Mouse (Mus musculus): Measurements from ENCODE around the gene Rlf. TPM values are rescaled to one million over a fixed set of nuclear protein-coding genes. Genes with fewer than 3 reads are reported as not detected.
"Not testable (repeated sequence)": the region's sequence is repeated elsewhere in the genome, so short reads cannot be mapped to it uniquely, and the experiment has no call there.

Gene Rlf
- polyA plus RNA-seq, 1 experiment = 62.5 TPM

DNA sequence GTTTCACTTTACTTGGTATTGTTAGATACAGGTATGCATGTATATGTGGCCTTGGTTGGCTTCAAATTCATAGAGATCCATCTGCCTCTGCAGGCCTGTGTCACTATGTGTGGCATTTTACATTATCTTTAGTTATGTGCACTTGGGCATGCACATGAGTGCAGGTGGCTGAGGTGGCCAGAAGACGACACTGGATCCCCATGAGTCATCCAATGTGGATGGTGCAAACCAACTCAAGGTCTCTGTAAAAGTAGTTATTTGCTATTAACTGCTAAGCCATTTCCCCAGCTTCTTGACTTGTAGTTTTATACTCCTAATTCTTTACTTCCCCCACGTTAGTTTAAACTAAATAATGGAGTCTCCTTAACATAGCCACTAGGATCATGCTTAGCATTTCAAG lies 22.6 kb downstream of the Rlf start:
- Histone ChIP-seq H3K9me3 (replicated peaks; ENCODE audit: control insufficient read depth, insufficient read depth, low read length, poor library complexity, severe bottlenecking) (no peaks in the 10 kb centered on the region), H3K4me3 (ENCODE audit: low read depth, low read length) (no peak overlapping the region), H3K27me3 (ENCODE audit: control insufficient read depth, insufficient read depth, low read length, poor library complexity, severe bottlenecking) (no peaks in the 10 kb centered on the region), H3K4me1 (ENCODE audit: control insufficient read depth, insufficient read depth, low read length) (no peaks in the 10 kb centered on the region), H3K9ac (ENCODE audit: low read depth, poor library complexity, severe bottlenecking) (no peak overlapping the region), H3K36me3 (ENCODE audit: control insufficient read depth, insufficient read depth, low read length, poor library complexity, severe bottlenecking) (peaks cover 8% of the 10 kb centered on the region), H3K27ac (ENCODE audit: insufficient read depth, low read length) (no peak overlapping the region)
- TF ChIP-seq EP300 (IDR thresholded peaks at IDR 0.05; ENCODE audit: insufficient read depth, low read depth, low read length) (no peak), POLR2A (IDR thresholded peaks at IDR 0.05; ENCODE audit: insufficient read depth, low read length) (no peak), CTCF (IDR thresholded peaks at IDR 0.05; ENCODE audit: low read depth, low read length) (no peak)

GRCm38 (mm10) chr4:121189341-121189740 lies 25.5 kb downstream of the Rlf start:
- no peak overlapping the region for H3K9ac ChIP-seq (ENCODE audit: low read depth, poor library complexity, severe bottlenecking)
- no peaks in the 10 kb centered on the region for H3K4me1 ChIP-seq (ENCODE audit: control insufficient read depth, insufficient read depth, low read length)
- no peaks in the 10 kb centered on the region for H3K27me3 ChIP-seq (ENCODE audit: control insufficient read depth, insufficient read depth, low read length, poor library complexity, severe bottlenecking)
- no peak overlapping the region for H3K4me3 ChIP-seq (ENCODE audit: low read depth, low read length)
- H3K27ac ChIP-seq (ENCODE audit: insufficient read depth, low read length) = no peak overlapping the region
- peaks cover 12% of the 10 kb centered on the region for H3K36me3 ChIP-seq (ENCODE audit: control insufficient read depth, insufficient read depth, low read length, poor library complexity, severe bottlenecking)
- TF ChIP-seq EP300 (IDR thresholded peaks at IDR 0.05; ENCODE audit: insufficient read depth, low read depth, low read length) (no peak), POLR2A (IDR thresholded peaks at IDR 0.05; ENCODE audit: insufficient read depth, low read length) (no peak), CTCF (IDR thresholded peaks at IDR 0.05; ENCODE audit: low read depth, low read length) (no peak)
- no peaks in the 10 kb centered on the region for H3K9me3 ChIP-seq (replicated peaks; ENCODE audit: control insufficient read depth, insufficient read depth, low read length, poor library complexity, severe bottlenecking)

DNA sequence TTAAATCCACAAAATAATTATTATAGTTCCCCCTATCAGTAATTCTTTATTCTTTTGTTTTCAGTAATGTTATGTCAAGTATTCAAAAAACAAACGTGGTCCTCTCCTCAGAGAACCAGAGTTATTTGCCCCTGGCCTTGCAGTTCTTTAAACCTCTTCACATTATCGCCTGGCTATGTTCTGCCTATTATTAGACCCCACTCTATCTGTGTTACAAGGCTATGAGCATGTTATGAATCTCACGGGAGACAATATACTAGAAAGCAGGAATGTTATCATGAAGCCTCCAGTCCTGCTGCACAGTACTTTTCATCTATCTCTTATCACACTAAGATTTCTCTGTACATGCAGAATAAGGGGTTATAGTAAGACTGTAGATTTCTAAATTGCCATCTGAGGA lies 35.2 kb downstream of the Rlf start:
- Histone ChIP-seq H3K36me3 (ENCODE audit: control insufficient read depth, insufficient read depth, low read length, poor library complexity, severe bottlenecking) (no peaks in the 10 kb centered on the region), H3K9ac (ENCODE audit: low read depth, poor library complexity, severe bottlenecking) (no peak overlapping the region), H3K4me1 (ENCODE audit: control insufficient read depth, insufficient read depth, low read length) (no peaks in the 10 kb centered on the region), H3K27me3 (ENCODE audit: control insufficient read depth, insufficient read depth, low read length, poor library complexity, severe bottlenecking) (no peaks in the 10 kb centered on the region), H3K4me3 (ENCODE audit: low read depth, low read length) (no peak overlapping the region), H3K9me3 (replicated peaks; ENCODE audit: control insufficient read depth, insufficient read depth, low read length, poor library complexity, severe bottlenecking) (peaks cover 20% of the 10 kb centered on the region), H3K27ac (ENCODE audit: insufficient read depth, low read length) (no peak overlapping the region)
- TF ChIP-seq EP300 (IDR thresholded peaks at IDR 0.05; ENCODE audit: insufficient read depth, low read depth, low read length) = no peak
- no peak for TF ChIP-seq POLR2A (IDR thresholded peaks at IDR 0.05; ENCODE audit: insufficient read depth, low read length)
- no peak for TF ChIP-seq CTCF (IDR thresholded peaks at IDR 0.05; ENCODE audit: low read depth, low read length)

GRCm38 (mm10) chr4:121167656-121168055 lies 47.2 kb downstream of the Rlf start:
- TF ChIP-seq POLR2A (IDR thresholded peaks at IDR 0.05; ENCODE audit: insufficient read depth, low read length) (no peak), CTCF (IDR thresholded peaks at IDR 0.05; ENCODE audit: low read depth, low read length) (no peak), EP300 (IDR thresholded peaks at IDR 0.05; ENCODE audit: insufficient read depth, low read depth, low read length) (no peak)
- peaks cover 28% of the 10 kb centered on the region for H3K9me3 ChIP-seq (replicated peaks; ENCODE audit: control insufficient read depth, insufficient read depth, low read length, poor library complexity, severe bottlenecking)
- no peaks in the 10 kb centered on the region for H3K27me3 ChIP-seq (ENCODE audit: control insufficient read depth, insufficient read depth, low read length, poor library complexity, severe bottlenecking)
- no peaks in the 10 kb centered on the region for H3K4me1 ChIP-seq (ENCODE audit: control insufficient read depth, insufficient read depth, low read length)
- H3K9ac ChIP-seq (ENCODE audit: low read depth, poor library complexity, severe bottlenecking) = no peak overlapping the region
- no peak overlapping the region for H3K4me3 ChIP-seq (ENCODE audit: low read depth, low read length)
- no peak overlapping the region for H3K27ac ChIP-seq (ENCODE audit: insufficient read depth, low read length)
- peaks cover 27% of the 10 kb centered on the region for H3K36me3 ChIP-seq (ENCODE audit: control insufficient read depth, insufficient read depth, low read length, poor library complexity, severe bottlenecking)

- H3K27ac ChIP-seq (ENCODE audit: insufficient read depth, low read length); H3K4me3 ChIP-seq (ENCODE audit: low read depth, low read length); H3K27me3 ChIP-seq (ENCODE audit: control insufficient read depth, insufficient read depth, low read length, poor library complexity, severe bottlenecking); H3K4me1 ChIP-seq (ENCODE audit: control insufficient read depth, insufficient read depth, low read length); H3K9ac ChIP-seq (ENCODE audit: low read depth, poor library complexity, severe bottlenecking): not testable (repeated sequence)
- H3K9me3 ChIP-seq (replicated peaks; ENCODE audit: control insufficient read depth, insufficient read depth, low read length, poor library complexity, severe bottlenecking) = peaks cover 23% of the 10 kb centered on the region
- H3K36me3 ChIP-seq (ENCODE audit: control insufficient read depth, insufficient read depth, low read length, poor library complexity, severe bottlenecking) = peaks cover 27% of the 10 kb centered on the region
Observed at GRCm38 (mm10) chr4:121166697-121167096, 48.2 kb downstream of the Rlf start.

GRCm38 (mm10) chr4:121163501-121164030 lies 51.3 kb downstream of the Rlf start:
- Histone ChIP-seq H3K27ac (ENCODE audit: insufficient read depth, low read length) (no peak overlapping the region), H3K4me1 (ENCODE audit: control insufficient read depth, insufficient read depth, low read length) (peaks cover 3% of the 10 kb centered on the region), H3K4me3 (ENCODE audit: low read depth, low read length) (no peak overlapping the region), H3K36me3 (ENCODE audit: control insufficient read depth, insufficient read depth, low read length, poor library complexity, severe bottlenecking) (peaks cover 9% of the 10 kb centered on the region), H3K9ac (ENCODE audit: low read depth, poor library complexity, severe bottlenecking) (no peak overlapping the region), H3K27me3 (ENCODE audit: control insufficient read depth, insufficient read depth, low read length, poor library complexity, severe bottlenecking) (no peaks in the 10 kb centered on the region), H3K9me3 (replicated peaks; ENCODE audit: control insufficient read depth, insufficient read depth, low read length, poor library complexity, severe bottlenecking) (peaks cover 9% of the 10 kb centered on the region)
- no peak for TF ChIP-seq EP300 (IDR thresholded peaks at IDR 0.05; ENCODE audit: insufficient read depth, low read depth, low read length)
- no peak for TF ChIP-seq CTCF (IDR thresholded peaks at IDR 0.05; ENCODE audit: low read depth, low read length)
- TF ChIP-seq POLR2A (IDR thresholded peaks at IDR 0.05; ENCODE audit: insufficient read depth, low read length) = no peak
